Mouse (Mus musculus): ENCODE data around the gene D430042O09Rik. TPM values are rescaled to one million over a fixed set of nuclear protein-coding genes. Genes with fewer than 3 reads are reported as not detected.

The D430042O09Rik gene
- total and polyA plus RNA-seq, 2 experiments from 2014 or later: 4.5 to 17.8 TPM

- H3K4me3 ChIP-seq (ENCODE audit: low read length): no peak overlapping the region
- 0 out of 2 replicates have a peak, but pooled peaks cover 2% of the 10 kb centered on the region for H3K9me3 ChIP-seq (ENCODE audit: low read length)
- H3K9ac ChIP-seq (replicated peaks; ENCODE audit: low read length): no peak overlapping the region
- no peak overlapping the region for H3K27ac ChIP-seq
- DNase-seq (ENCODE audit: low spot score): no peak
- H3K36me3 ChIP-seq (ENCODE audit: insufficient read depth, low read length): no peaks in the 10 kb centered on the region
- 88% methylated on average over 5 of the region's 5 CpGs for WGBS
- no peak for TF ChIP-seq CTCF (IDR thresholded peaks at IDR 0.05; ENCODE audit: low read depth)
- H3K27me3 ChIP-seq (ENCODE audit: insufficient read depth, low read length): no peaks in the 10 kb centered on the region
- H3K4me1 ChIP-seq (ENCODE audit: insufficient read depth, low read length): no peaks in the 10 kb centered on the region
- H3K4me2 ChIP-seq (ENCODE audit: low read depth, low read length): no peak overlapping the region
- ATAC-seq: no peak
These were observed 185.9 kb downstream of the D430042O09Rik start for GRCm38 (mm10) chr7:125893621-125894020.

DNA sequence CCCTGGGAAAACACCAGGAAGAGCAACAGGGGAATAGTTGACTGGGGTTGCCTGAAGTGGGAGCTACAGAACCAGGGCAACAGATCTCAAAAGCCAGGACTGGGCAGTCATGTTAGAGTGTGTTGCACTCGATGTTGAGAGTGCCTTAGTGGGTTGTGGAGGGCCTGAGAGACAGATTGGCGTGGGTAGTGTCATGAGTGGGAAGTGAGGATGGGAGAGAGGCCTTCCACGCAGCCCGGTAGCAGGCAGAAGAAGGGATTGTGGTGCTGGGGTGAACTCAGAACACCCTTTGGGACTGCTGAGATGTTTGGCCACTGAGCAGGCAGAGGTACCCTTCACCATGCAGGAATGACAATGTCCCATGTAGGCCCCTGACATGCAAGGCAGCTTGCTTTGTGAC, 189.4 kb downstream of the D430042O09Rik start:
- 91% methylated on average over 4 of the region's 4 CpGs for WGBS
- ATAC-seq (no peak), DNase-seq (ENCODE audit: low spot score) (no peak)
- H3K27ac ChIP-seq: no peak overlapping the region
- no peaks in the 10 kb centered on the region for H3K36me3 ChIP-seq (ENCODE audit: insufficient read depth, low read length)
- H3K9me3 ChIP-seq (ENCODE audit: low read length): 0 out of 2 replicates have a peak, but pooled peaks cover 2% of the 10 kb centered on the region
- H3K4me2 ChIP-seq (ENCODE audit: low read depth, low read length): no peak overlapping the region
- H3K4me1 ChIP-seq (ENCODE audit: insufficient read depth, low read length): peaks cover 5% of the 10 kb centered on the region; the same call in 1 of the 2 replicates
- no peaks in the 10 kb centered on the region for H3K27me3 ChIP-seq (ENCODE audit: insufficient read depth, low read length)
- no peak overlapping the region for H3K4me3 ChIP-seq (ENCODE audit: low read length)
- no peak overlapping the region for H3K9ac ChIP-seq (replicated peaks; ENCODE audit: low read length)
- no peak for TF ChIP-seq CTCF (IDR thresholded peaks at IDR 0.05; ENCODE audit: low read depth)

DNA sequence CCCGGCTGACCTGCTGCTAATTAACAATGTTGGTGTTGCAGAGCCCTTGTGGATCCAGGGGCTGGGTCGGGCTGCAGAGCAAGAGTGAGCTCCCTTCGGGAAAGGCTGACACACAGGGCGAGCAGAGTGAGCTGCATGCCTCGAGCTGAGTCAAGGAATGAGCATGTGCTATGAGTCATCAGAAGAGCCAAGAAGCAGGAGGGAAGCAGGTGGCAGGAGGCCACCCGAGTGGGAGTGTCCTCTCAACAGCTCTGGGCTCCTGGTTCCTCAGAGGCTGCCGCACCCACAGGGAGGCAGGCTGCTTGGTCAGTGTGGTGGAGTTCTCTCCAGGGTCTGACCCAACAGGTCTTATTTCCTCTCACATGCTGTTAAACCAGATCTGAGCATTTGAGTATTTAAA, 191.3 kb downstream of the D430042O09Rik start:
- Histone ChIP-seq H3K27me3 (ENCODE audit: insufficient read depth, low read length) (no peaks in the 10 kb centered on the region), H3K4me1 (ENCODE audit: insufficient read depth, low read length) (peaks cover 5% of the 10 kb centered on the region; the same call in 1 of the 2 replicates), H3K27ac (no peak overlapping the region), H3K4me3 (ENCODE audit: low read length) (no peak overlapping the region), H3K9ac (replicated peaks; ENCODE audit: low read length) (no peak overlapping the region), H3K4me2 (ENCODE audit: low read depth, low read length) (no peak overlapping the region), H3K36me3 (ENCODE audit: insufficient read depth, low read length) (no peaks in the 10 kb centered on the region), H3K9me3 (ENCODE audit: low read length) (0 out of 2 replicates have a peak, but pooled peaks cover 2% of the 10 kb centered on the region)
- DNase-seq (ENCODE audit: low spot score) (no peak), ATAC-seq (0 out of 2 replicates have a peak, but pooled peaks have one; percentile 12)
- WGBS: 57% methylated on average over 7 of the region's 7 CpGs
- no peak for TF ChIP-seq CTCF (IDR thresholded peaks at IDR 0.05; ENCODE audit: low read depth)

- ATAC-seq (peak; percentile 18; the same call in 1 of the 2 replicates), DNase-seq (ENCODE audit: low spot score) (no peak)
- no peak overlapping the region for H3K4me2 ChIP-seq (ENCODE audit: low read depth, low read length)
- H3K9me3 ChIP-seq (ENCODE audit: low read length): 0 out of 2 replicates have a peak, but pooled peaks cover 2% of the 10 kb centered on the region
- WGBS: 45% methylated on average over 2 of the region's 2 CpGs
- H3K27ac ChIP-seq: no peak overlapping the region
- H3K36me3 ChIP-seq (ENCODE audit: insufficient read depth, low read length): no peaks in the 10 kb centered on the region
- TF ChIP-seq CTCF (IDR thresholded peaks at IDR 0.05; ENCODE audit: low read depth): no peak
- peaks cover 5% of the 10 kb centered on the region; the same call in 1 of the 2 replicates for H3K4me1 ChIP-seq (ENCODE audit: insufficient read depth, low read length)
- no peaks in the 10 kb centered on the region for H3K27me3 ChIP-seq (ENCODE audit: insufficient read depth, low read length)
- no peak overlapping the region for H3K9ac ChIP-seq (replicated peaks; ENCODE audit: low read length)
- H3K4me3 ChIP-seq (ENCODE audit: low read length): no peak overlapping the region
These were observed 192.2 kb downstream of the D430042O09Rik start for GRCm38 (mm10) chr7:125899916-125900315.

- Histone ChIP-seq H3K4me3 (ENCODE audit: low read length) (no peak overlapping the region), H3K27me3 (ENCODE audit: insufficient read depth, low read length) (no peaks in the 10 kb centered on the region), H3K4me1 (ENCODE audit: insufficient read depth, low read length) (peaks cover 5% of the 10 kb centered on the region; the same call in 1 of the 2 replicates), H3K27ac (0 out of 2 replicates have a peak overlapping the region, but pooled peaks have one; percentile 32), H3K4me2 (ENCODE audit: low read depth, low read length) (no peak overlapping the region), H3K36me3 (ENCODE audit: insufficient read depth, low read length) (no peaks in the 10 kb centered on the region), H3K9ac (replicated peaks; ENCODE audit: low read length) (peak overlapping the region; percentile 21; the same call in 1 of the 2 replicates), H3K9me3 (ENCODE audit: low read length) (0 out of 2 replicates have a peak, but pooled peaks cover 2% of the 10 kb centered on the region)
- DNase-seq (ENCODE audit: low spot score) (no peak), ATAC-seq (0 out of 2 replicates have a peak, but pooled peaks have one; percentile 35)
- WGBS: 44% methylated on average over 13 of the region's 13 CpGs
- TF ChIP-seq CTCF (IDR thresholded peaks at IDR 0.05; ENCODE audit: low read depth): no peak
These were observed 192.9 kb downstream of the D430042O09Rik start for GRCm38 (mm10) chr7:125900386-125901161.

DNA sequence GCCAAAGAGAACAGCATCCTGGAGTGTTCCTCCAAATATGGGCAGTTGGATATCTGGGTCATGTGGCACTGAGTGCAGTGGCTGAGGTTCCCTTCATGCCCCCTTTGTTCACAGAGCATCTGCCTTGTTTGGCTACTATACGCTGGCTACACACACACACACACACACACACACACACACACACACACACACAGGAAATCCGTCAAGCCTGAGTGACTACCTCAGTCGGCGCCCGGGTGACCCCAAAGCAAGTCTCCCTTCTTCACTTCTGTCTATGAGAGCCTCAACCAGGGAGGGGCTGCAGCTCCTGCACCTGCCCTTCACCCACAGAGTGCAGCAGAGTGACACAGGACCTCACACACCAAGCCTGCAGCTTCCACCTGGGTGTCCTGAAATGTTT, 213.1 kb downstream of the D430042O09Rik start:
- no peak for TF ChIP-seq CTCF (IDR thresholded peaks at IDR 0.05; ENCODE audit: low read depth)
- H3K9ac ChIP-seq (replicated peaks; ENCODE audit: low read length): no peak overlapping the region
- ATAC-seq: 0 out of 2 replicates have a peak, but pooled peaks have one; percentile 29
- DNase-seq (ENCODE audit: low spot score): no peak
- no peaks in the 10 kb centered on the region for H3K4me1 ChIP-seq (ENCODE audit: insufficient read depth, low read length)
- no peak overlapping the region for H3K27ac ChIP-seq
- no peaks in the 10 kb centered on the region for H3K36me3 ChIP-seq (ENCODE audit: insufficient read depth, low read length)
- H3K4me3 ChIP-seq (ENCODE audit: low read length): no peak overlapping the region
- H3K27me3 ChIP-seq (ENCODE audit: insufficient read depth, low read length): no peaks in the 10 kb centered on the region
- H3K4me2 ChIP-seq (ENCODE audit: low read depth, low read length): no peak overlapping the region
- 58% methylated on average over 5 of the region's 5 CpGs for WGBS
- H3K9me3 ChIP-seq (ENCODE audit: low read length): no peaks in the 10 kb centered on the region
